Mouse (Mus musculus) erythroid progenitor cell, adult 5-6 weeks (primary cell): ENCODE results near the gene Mapk1ip1l. TPM values are rescaled to one million over a fixed set of nuclear protein-coding genes. Genes with fewer than 3 reads are reported as not detected.

Source experiments
- ATAC-seq: replicated peaks from 2 replicates; pipeline ENCODE4 v1.8.0; 2016; ENCODE audit warnings: moderate number of reproducible peaks, mild to moderate bottlenecking, moderate TSS enrichment, inconsistent platforms; ENCODE audit not compliant: poor library complexity, low FRiP score, severe bottlenecking
- total RNA-seq, 2 experiments: library from RNA; stranded (forward) in 1 of 2; stranded (reverse) in 1 of 2; fragments of 150-400 nt in 1 of 2; fragments of 186-747, 209-891 nt in 1 of 2; gene quantifications; 2 replicates each; pipeline versions ENCODE4 v1.2.3 to v1.2.4; 2015 to 2017; ENCODE audit warnings: low replicate concordance in 2 of 2

Gene Mapk1ip1l
- total RNA-seq, 2 experiments from 2014 or later = 43.9 to 67.5 TPM

DNA sequence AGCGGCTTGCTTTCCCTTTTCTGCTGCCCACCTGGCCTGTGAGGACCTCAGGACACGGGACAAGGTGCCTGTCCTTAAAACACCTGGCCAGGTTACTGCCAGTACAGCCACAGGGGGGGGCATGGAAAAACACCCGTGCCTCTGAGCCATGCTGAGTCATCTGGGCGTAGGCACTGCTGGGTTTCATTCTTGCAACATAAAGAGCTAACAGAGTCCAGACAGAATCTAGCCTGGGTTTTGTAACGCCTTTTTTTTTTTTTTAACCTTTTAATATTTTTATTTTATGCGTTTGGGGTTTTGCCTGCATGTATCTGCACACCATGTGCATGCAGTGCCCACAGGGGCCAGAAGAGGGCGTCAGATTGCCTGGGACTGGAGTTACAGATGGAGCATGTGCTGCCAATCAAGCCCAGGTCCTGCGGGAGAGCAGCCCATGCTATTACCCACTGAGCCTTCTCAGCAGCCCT, 56.1 kb downstream of the Mapk1ip1l start:
- ATAC-seq = peak; percentile 88

DNA sequence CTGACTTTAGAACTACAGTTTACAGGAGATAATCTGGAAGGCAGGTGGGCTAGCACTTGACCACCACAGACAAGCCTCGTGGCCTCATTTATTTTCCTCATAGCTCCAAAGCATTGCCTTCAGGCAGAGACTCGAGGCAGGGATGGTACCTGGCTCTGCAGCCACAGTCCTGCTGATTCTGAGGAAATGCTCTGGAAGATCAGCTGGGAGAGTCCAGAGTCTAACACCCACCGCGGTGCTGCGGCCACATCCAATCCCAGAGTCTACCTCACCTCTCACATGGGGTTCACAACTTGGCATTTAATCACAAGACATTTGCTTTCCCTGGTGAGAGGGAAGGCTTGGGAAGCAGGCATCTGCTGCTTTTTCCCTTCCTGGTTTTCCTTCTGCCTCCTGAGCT, 56.9 kb downstream of the Mapk1ip1l start:
- no peak for ATAC-seq

DNA sequence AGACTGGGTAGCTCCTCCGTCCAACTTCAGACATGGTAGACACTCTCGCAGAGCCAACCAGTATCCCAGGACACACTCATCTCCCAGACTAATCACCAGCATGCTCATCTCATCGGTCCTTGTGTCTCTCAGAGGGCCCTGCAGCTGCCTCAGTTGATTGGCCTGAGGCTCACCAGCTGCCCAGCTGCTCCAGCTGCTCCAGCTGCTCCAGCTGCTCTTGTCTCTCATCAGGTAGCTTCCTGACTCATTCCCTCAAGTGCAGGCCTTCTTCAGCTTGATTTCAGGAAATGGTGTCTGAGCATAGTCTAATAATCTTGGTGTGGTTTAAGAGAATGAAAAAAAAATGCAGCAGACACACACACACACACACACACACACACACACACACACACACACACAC, 58.6 kb downstream of the Mapk1ip1l start:
- no peak for ATAC-seq

DNA sequence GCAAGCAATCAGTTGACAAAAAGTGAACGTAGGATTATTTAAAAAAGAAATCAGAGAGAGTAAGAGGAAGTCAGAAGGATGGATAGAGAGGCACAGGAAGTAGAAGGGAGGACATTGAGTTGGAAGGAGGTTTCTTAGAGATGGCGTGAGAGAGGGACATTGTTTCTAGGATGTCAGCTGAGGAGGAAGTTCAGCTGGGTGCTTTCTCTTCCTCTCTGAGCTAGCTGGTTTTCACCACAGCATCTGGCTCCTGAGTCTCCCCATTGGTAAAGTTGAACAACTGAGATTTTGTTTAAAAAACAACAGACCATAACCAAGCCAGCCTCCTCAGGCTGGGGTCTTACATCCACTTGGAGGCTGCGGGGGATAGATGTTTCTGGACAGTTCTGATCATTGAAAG, 61.5 kb downstream of the Mapk1ip1l start:
- no peak for ATAC-seq

DNA sequence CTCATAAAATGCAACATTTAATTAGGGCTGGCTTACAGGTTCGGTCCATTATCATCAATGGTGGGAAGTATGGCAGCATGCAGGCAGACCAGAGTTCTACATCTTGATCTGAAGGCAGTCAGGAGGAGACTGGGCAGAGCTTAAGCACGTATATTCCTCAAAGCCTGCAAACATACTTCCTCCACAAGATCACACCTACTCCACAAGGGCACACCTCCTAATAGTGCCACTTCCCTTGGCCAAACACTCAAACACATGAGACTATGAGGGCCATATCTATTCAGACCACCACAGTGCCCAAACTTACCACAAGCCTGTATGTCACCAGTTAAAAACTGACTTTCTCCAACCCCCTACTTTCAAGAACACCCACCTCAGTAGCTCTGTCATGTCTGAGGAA, 63.4 kb downstream of the Mapk1ip1l start:
- no peak for ATAC-seq

DNA sequence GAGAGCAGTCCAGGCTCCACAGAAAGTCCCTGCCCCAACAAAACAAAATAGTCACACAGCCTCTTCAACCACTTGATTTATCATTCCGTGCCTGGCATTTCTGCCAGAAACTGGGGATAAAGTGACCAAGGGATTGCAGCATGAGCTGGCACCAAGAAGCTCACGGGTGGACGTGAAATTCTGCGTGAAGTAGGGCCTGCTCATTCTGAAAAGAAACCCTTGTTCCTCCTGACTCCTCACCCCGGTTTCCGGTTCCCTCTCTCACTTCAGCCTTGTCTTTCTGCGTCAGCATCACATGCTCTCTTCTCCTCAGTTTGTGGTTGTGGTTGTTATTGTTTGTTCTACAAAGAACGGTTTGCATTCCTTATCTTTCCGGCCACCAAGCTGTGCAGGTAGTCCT, 63.8 kb downstream of the Mapk1ip1l start:
- no peak for ATAC-seq

DNA sequence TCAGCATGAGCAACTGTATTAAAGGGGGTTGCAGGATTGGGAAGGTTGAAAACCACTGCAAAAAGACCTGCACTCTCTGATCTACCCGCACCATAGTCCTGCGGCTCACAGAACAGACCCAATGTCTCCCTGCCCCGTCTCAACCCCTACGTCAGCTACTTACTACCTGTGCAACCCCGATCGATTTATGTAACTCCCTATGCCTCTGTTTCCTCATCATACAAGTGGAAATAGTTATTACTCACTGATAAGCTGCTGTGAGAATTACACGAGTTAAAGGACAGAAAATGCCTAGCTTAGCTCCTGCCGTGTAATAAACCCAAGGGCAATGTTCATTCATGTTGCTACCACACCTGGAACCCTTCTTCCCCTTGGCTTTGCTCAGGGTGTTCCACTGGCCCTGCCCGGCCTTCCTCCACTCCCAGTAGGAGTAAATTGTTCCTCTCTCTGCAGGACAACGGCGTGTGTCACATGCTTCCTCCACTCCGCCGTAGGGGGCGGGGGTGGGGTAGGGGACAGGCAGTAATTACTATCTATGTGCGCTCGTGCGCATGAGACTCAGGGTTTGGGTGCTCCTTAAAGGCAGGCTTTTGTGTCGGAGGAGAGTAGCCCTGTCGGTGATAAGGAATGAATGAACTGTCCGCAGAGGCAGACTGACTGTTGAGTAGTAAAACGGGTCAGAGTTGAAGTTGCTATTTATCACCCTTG, 66.8 kb downstream of the Mapk1ip1l start:
- no peak for ATAC-seq

DNA sequence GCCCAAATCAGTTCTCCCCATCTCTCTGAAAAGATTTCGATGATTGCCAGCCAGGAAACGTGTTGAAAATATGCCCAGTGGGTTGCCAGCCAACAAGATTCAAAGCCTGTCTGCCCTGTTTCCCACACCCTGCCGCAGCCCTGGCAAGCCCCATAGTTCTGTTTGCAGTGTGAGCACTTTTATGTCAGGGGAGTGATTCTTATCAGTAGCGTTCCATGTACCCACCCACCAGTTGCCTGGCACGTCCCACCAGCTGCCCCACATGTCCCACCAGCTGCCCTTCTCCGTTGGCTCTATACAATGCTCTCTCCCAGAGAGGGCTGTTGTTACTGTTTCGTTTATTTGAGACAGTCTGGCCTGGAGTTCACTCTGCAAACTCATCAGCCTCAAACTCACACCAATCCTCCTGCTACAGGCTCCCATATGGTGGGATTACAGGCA, 68.8 kb downstream of the Mapk1ip1l start:
- no peak for ATAC-seq

DNA sequence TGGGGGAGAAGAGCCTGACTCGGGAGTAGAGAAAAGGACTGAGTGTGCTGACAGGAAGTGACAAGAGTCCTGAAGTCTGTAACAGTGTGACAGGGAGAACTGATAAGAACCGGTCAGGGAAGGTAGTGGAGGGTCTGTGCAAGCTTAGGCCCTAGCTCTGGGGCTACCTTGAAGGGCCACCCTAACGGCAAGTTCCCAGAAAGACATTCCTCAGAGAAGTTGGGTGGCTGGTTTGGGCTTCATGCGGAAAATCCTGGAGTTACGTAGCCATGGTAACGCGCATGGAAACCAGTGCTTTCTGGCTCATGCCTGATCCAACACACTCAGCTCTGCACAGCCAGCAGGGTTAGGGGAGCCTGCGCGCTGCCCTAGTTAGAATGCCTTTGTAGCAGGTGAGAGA, 69.4 kb downstream of the Mapk1ip1l start, which contains the start of gene Lgals3:
Lgals3 (plus strand) TSS at position 291 of the 400 bp plus-strand sequence.
- ATAC-seq = no peak

DNA sequence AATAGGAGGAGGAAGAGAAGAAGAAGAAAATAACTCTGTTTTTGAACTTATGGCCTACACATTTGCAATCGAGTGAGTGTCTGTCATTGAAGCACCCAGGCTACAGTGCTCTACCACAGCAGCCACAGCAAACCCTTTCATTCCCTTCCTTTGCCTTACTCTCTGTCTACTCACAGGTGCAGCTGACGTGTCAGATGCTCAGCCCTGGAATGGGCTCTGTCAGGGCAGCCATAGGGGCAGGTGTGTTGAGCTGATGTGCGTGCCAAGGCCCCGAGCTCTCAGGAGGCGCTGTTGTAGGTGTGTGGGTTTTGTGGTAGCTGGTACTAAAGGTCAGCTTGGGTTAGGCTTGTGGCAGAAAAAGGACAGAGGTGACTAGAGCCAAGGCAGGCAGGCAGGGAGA, 71.7 kb downstream of the Mapk1ip1l start:
- ATAC-seq = no peak

DNA sequence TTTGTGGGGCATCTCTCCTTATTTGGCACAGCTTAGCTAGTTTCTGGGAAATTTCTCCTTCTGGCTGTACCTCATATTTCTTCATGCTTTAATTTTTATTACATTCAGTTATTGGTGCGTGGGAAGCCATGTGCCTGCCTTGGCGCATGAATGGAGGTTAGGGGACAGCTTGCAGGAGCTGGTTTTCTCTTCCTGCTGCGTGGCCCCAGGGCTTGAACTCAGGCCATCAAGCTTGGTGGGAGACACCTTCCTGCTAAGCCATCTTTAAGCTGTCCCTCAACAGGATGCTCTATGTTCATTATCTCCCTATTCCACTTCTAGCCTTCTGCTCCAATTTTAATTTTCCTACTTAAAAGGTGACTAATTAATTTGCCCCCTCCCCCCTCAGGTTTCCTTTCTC, 72.7 kb downstream of the Mapk1ip1l start:
- ATAC-seq = no peak

DNA sequence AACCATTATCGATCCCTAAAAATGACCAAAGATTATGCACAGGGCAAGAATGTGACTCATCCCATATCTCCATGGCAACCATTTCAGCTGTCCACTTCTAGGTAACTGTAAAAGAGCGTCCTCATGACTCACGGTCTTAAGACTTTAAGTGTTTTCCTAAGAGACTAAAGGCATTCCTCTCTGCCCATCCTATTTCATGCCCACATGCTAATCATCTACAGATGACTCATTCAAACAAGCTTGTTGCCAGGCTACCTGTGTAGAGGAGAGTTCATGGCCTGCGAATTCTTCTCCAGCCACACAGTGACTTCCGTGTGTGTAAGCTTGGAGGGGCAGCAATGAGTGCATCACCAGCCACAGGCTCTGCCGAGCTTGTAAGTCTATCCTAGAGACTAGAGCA, 73.6 kb downstream of the Mapk1ip1l start:
- no peak for ATAC-seq

Other genes with a start within 250 kb of the Mapk1ip1l start
- 195 and 197 TPM in 2 replicates for gene Gch1, start 108.9 kb upstream of the Mapk1ip1l start, total RNA-seq (2015; ENCODE audit: low replicate concordance)
- 146 and 154 TPM in 2 replicates for gene Gch1, start 108.9 kb upstream of the Mapk1ip1l start, total RNA-seq (2017; ENCODE audit: low replicate concordance)
- 156 and 202 TPM in 2 replicates for gene Wdhd1, start 21.4 kb upstream of the Mapk1ip1l start, total RNA-seq (2015; ENCODE audit: low replicate concordance)
- gene Wdhd1, start 21.4 kb upstream of the Mapk1ip1l start, total RNA-seq (2017; ENCODE audit: low replicate concordance) = 329 and 332 TPM in 2 replicates
- 43.2 and 66.7 TPM in 2 replicates for gene Socs4, start 21.3 kb upstream of the Mapk1ip1l start, total RNA-seq (2015; ENCODE audit: low replicate concordance)
- 44.1 and 47.9 TPM in 2 replicates for gene Socs4, start 21.3 kb upstream of the Mapk1ip1l start, total RNA-seq (2017; ENCODE audit: low replicate concordance)
- 62.3 and 88.4 TPM in 2 replicates for gene Lgals3, start 69.5 kb downstream of the Mapk1ip1l start, total RNA-seq (2015; ENCODE audit: low replicate concordance)
- 15.1 and 15.7 TPM in 2 replicates for gene Lgals3, start 69.5 kb downstream of the Mapk1ip1l start, total RNA-seq (2017; ENCODE audit: low replicate concordance)
- gene Dlgap5, start 120.1 kb downstream of the Mapk1ip1l start, total RNA-seq (2015; ENCODE audit: low replicate concordance) = 394 and 480 TPM in 2 replicates
- gene Dlgap5, start 120.1 kb downstream of the Mapk1ip1l start, total RNA-seq (2017; ENCODE audit: low replicate concordance) = 402 and 449 TPM in 2 replicates
- gene Fbxo34, start 152.2 kb downstream of the Mapk1ip1l start, total RNA-seq (2015; ENCODE audit: low replicate concordance) = 23.9 and 37.8 TPM in 2 replicates
- 54.2 and 68.8 TPM in 2 replicates for gene Fbxo34, start 152.2 kb downstream of the Mapk1ip1l start, total RNA-seq (2017; ENCODE audit: low replicate concordance)